Mouse (Mus musculus) midbrain, embryonic 15.5 days (tissue): Measurements from ENCODE around the gene Ppt2. TPM values are rescaled to one million over a fixed set of nuclear protein-coding genes. Genes with fewer than 3 reads are reported as not detected.
A peak's percentile ranks its signal among the peaks of the same experiment; 100 is the strongest.

ENCODE experiments used
- ATAC-seq: fragments of 200-750 bp; cut with Nextera tagmentation; replicated peaks from 2 replicates; pipeline ENCODE4 v1.8.0; 2017; ENCODE audit warnings: moderate TSS enrichment
- H3K27ac ChIP-seq: fragments of 300-500 bp; sonication (generic); 2 replicates; pipeline ENCODE4 v1.5.1; 2015; ENCODE audit warnings: mild to moderate bottlenecking, inconsistent platforms
- H3K27me3 ChIP-seq: fragments of 300-500 bp; sonication (generic); replicated peaks from 2 replicates; pipeline ENCODE4 v1.6.1; 2015; ENCODE audit warnings: inconsistent platforms
- H3K36me3 ChIP-seq: fragments of 300-500 bp; sonication (generic); replicated peaks from 2 replicates; pipeline ENCODE4 v1.6.1; 2015; ENCODE audit warnings: inconsistent platforms
- H3K4me1 ChIP-seq: fragments of 300-500 bp; sonication (generic); 2 replicates; pipeline ENCODE4 v1.6.1; 2015; ENCODE audit warnings: inconsistent platforms
- H3K4me2 ChIP-seq: fragments of 300-500 bp; sonication (generic); 2 replicates; pipeline ENCODE4 v1.6.1; 2015; ENCODE audit warnings: inconsistent platforms, mild to moderate bottlenecking, moderate library complexity
- H3K4me3 ChIP-seq: fragments of 300-500 bp; sonication (generic); 2 replicates; pipeline ENCODE4 v1.5.1; 2015; ENCODE audit warnings: mild to moderate bottlenecking, inconsistent platforms
- H3K9ac ChIP-seq: fragments of 300-500 bp; sonication (generic); 2 replicates; pipeline ENCODE4 v1.6.1; 2015; ENCODE audit warnings: mild to moderate bottlenecking, inconsistent platforms
- H3K9me3 ChIP-seq: fragments of 300-500 bp; sonication (generic); 2 replicates; pipeline ENCODE4 v1.6.1; 2016; ENCODE audit warnings: inconsistent platforms
- WGBS: fragments of 180-500 bp; shearing (Covaris S2); methylation state at CpG from one replicate; pipeline ENCODE4 v1.1.7; 2015; ENCODE audit warnings: mixed read lengths; 5-methylcytosine and 5-hydroxymethylcytosine counted together
- polyA plus RNA-seq: library from polyadenylated mRNA; unstranded; fragments of >200 nt; fragmentation: Nextera tagmentation; extraction: Ambion mirVana; gene quantifications from 2 replicates; pipeline ENCODE4 v1.2.1, GENCODE M21; 2015

The Ppt2 gene
- polyA plus RNA-seq, 1 experiment from 2014 or later = 20.9 TPM

DNA sequence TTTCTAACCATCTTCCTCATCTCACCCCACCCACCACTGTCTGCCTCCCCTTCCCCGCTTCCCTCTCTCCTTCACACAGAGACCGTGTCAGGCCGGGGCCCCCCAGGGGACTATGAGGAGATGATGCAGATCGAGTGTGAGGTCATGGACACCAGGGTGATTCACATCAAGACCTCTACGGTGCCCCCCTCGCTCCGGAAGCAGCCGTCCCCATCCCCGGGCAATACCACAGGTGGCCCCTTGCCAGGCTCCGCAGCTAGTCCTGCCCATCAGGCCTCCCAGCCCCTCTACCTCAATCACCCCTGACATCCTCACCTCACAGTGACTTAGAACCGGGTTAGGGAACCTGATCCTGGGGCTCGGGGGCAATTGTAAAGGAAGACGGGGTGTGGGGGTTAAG is 26.1 kb upstream of the Ppt2 start:
- Histone ChIP-seq H3K4me1 (no peaks in the 10 kb centered on the region), H3K27ac (no peak overlapping the region), H3K9me3 (no peaks in the 10 kb centered on the region), H3K4me2 (no peak overlapping the region), H3K27me3 (0 out of 2 replicates have a peak, but pooled peaks cover 5% of the 10 kb centered on the region), H3K9ac (no peak overlapping the region), H3K4me3 (no peak overlapping the region), H3K36me3 (peaks cover 27% of the 10 kb centered on the region; the same call in 1 of the 2 replicates)
- 96% methylated on average over 13 of the region's 13 CpGs for WGBS
- ATAC-seq = no peak

DNA sequence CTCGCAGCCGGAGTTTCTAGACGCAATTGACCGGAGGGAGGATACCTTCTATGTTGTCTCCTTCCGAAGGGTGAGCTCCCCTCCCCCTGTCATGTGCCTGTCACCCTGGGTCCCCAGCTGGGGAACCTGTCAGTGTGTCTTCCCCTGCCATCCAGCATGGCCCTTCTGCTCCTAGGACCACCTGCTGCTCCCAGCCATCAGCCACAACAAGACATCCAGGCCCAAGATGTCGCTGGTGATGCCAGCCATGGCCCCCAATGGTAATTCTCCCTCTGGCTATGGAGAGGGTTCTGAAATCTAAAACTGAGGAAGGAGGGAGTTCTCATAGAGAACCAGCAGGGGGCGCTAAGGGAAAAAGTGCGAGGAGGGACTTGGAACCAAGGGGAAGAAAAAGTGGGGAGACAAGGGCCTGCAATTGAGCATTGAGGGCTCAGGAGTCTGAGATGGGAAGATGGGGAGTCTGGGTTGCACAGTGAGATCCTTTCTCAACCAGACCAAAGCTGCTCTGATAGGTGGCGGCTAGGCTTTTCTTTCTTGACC is 25.5 kb upstream of the Ppt2 start:
- H3K4me1 ChIP-seq = peaks cover under 1% of the 10 kb centered on the region; the same call in 1 of the 2 replicates
- H3K27ac ChIP-seq = no peak overlapping the region
- 66% methylated on average over 9 of the region's 9 CpGs for WGBS
- H3K4me3 ChIP-seq = no peak overlapping the region
- peaks cover 27% of the 10 kb centered on the region; the same call in 1 of the 2 replicates for H3K36me3 ChIP-seq
- no peak overlapping the region for H3K9ac ChIP-seq
- no peaks in the 10 kb centered on the region for H3K9me3 ChIP-seq
- no peak overlapping the region for H3K4me2 ChIP-seq
- ATAC-seq = no peak
- no peaks in the 10 kb centered on the region for H3K27me3 ChIP-seq

DNA sequence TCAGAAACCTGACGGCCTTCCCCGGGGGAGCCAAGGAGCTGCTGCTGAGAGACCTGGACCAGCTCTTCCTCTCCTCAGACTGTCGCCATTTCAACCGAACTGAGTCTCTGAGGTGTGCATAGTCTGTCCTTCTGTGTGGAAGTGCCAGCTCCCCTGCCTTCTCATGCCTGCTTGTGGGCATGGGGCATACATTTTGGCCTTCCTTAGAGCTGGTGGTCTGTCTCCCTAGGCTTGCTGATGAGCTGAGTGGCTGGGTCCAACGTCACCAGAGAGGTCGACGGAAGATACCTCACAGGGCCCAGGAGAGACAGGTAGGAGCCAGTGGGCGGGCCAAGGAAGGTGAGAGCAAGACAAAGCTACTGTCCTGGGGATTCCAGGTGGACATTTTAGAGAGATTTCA is 24.7 kb upstream of the Ppt2 start:
- Histone ChIP-seq H3K4me2 (no peak overlapping the region), H3K4me3 (no peak overlapping the region), H3K27me3 (no peaks in the 10 kb centered on the region), H3K36me3 (peaks cover 27% of the 10 kb centered on the region; the same call in 1 of the 2 replicates), H3K9ac (no peak overlapping the region), H3K9me3 (no peaks in the 10 kb centered on the region), H3K4me1 (peaks cover 9% of the 10 kb centered on the region), H3K27ac (no peak overlapping the region)
- WGBS = 94% methylated on average over 8 of the region's 8 CpGs
- ATAC-seq = no peak

DNA sequence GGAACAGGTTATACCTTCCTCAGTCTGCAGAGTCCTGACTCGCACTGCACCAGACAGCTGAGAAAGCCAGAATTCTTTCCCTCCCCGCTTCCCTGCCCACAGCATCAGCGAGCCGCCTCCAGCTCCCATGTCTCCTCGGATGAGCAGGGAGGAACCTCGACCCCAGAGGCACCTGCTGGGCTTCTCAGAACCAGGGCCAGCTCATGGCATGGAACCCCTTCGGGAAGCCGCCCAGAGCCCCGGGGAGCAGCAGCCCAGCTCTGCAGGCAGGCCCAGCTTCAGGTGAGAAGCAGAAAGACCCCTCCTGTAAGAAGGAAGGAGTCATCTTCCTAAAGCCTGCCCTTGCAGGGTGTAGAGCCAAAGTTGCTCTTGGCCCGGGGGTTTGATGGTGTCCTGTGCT is 24.2 kb upstream of the Ppt2 start:
- H3K27me3 ChIP-seq = no peaks in the 10 kb centered on the region
- H3K9me3 ChIP-seq = no peaks in the 10 kb centered on the region
- peaks cover 27% of the 10 kb centered on the region; the same call in 1 of the 2 replicates for H3K36me3 ChIP-seq
- no peak overlapping the region for H3K9ac ChIP-seq
- no peak overlapping the region for H3K4me3 ChIP-seq
- peaks cover 13% of the 10 kb centered on the region for H3K4me1 ChIP-seq
- 89% methylated on average over 10 of the region's 10 CpGs for WGBS
- H3K27ac ChIP-seq = no peak overlapping the region
- H3K4me2 ChIP-seq = no peak overlapping the region
- no peak for ATAC-seq

DNA sequence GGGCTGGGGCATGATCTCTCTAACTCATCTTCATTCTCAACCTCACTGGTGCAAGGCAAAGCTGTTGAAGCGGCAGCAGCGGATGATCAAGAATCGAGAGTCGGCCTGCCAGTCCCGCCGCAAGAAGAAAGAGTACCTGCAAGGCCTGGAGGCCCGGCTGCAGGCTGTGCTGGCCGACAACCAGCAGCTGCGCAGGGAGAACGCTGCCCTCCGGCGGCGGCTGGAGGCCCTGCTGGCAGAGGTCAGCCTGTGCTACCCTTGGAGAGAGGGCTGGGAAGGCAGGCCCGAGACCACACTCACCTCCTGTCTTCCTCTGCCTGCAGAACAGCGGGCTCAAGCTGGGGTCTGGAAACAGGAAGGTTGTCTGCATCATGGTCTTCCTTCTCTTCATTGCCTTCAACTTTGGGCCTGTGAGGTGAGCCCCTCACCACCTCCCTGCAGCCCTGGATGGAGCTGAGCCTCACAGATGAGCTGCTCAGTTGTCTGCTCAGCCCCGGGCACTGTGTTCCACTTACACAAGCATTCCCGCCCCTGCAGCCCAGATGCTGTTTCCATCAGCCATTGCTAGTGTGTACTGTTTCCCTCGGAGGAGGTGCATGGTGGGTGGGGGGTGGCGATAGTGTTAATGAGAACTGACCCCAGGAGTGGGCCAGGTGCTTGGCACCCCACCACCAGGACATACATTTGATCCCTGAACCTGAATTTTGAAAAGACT is 23.4 kb upstream of the Ppt2 start:
- no peak for ATAC-seq
- H3K4me1 ChIP-seq = peaks cover 16% of the 10 kb centered on the region
- 47% methylated on average over 19 of the region's 19 CpGs for WGBS
- no peak overlapping the region for H3K4me2 ChIP-seq
- H3K36me3 ChIP-seq = peaks cover 27% of the 10 kb centered on the region; the same call in 1 of the 2 replicates
- H3K27me3 ChIP-seq = no peaks in the 10 kb centered on the region
- no peak overlapping the region for H3K9ac ChIP-seq
- no peak overlapping the region for H3K27ac ChIP-seq
- H3K4me3 ChIP-seq = no peak overlapping the region
- H3K9me3 ChIP-seq = no peaks in the 10 kb centered on the region

DNA sequence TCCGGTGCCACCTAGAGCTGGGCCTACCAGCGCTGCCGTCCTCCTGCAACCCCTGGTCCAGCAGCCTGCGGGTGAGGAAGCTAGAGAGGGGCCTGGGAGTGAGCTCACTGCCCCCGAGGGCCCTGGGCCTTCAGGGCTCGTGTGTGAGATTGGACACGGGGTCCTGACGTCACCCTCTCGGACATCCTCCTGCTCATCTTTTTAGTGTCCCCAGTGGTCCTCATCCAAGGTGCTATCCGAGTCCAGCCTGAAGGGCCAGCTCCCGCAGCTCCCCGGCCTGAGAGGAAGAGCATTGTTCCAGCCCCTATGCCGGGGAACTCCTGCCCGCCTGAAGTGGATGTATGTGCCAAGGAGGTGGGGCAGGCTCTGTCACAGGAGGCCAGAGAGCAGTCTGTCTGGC is 22.5 kb upstream of the Ppt2 start:
- Histone ChIP-seq H3K9ac (no peak overlapping the region), H3K4me2 (no peak overlapping the region), H3K27me3 (no peaks in the 10 kb centered on the region), H3K4me3 (no peak overlapping the region), H3K27ac (no peak overlapping the region), H3K36me3 (peaks cover 27% of the 10 kb centered on the region; the same call in 1 of the 2 replicates), H3K4me1 (peaks cover 25% of the 10 kb centered on the region), H3K9me3 (no peaks in the 10 kb centered on the region)
- 92% methylated on average over 14 of the region's 14 CpGs for WGBS
- no peak for ATAC-seq

DNA sequence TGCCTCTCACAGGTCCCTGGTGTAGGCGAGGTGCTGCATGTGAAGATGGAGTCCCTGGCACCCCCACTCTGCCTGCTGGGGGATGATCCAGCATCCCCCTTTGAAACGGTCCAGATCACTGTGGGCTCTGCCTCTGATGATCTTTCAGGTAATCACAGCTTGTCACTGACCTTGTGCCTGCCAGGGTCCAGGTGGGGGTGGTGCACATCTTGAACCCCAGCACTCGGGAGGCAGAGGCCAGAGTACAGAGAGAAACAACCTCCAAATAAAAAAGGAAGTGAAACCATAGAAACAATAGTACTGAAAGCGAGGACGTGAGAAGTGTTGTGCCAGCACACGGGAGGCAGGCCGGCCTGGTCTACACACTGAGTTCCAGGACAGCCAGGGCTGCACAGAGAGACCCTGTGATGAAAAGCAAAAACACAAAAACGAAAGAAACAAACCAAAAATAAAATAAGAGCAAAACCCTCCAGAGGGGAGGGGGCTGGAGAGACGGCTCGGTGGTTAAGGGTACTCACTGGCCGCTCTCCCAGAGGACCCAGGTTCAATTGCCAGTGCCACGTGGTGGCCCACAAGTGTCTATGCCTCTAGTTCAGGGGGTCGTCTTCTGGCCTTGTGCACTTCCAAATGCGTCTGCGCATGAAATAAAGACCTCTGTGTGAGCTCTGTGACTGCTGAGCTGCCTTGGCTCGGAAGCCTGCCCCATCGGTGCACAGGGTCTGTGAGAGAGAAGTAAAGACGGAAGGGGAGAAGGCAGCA is 21.0 kb upstream of the Ppt2 start:
- Histone ChIP-seq H3K4me1 (peaks cover 34% of the 10 kb centered on the region), H3K27ac (no peak overlapping the region), H3K4me2 (no peak overlapping the region), H3K4me3 (no peak overlapping the region), H3K27me3 (no peaks in the 10 kb centered on the region), H3K9ac (no peak overlapping the region), H3K9me3 (no peaks in the 10 kb centered on the region), H3K36me3 (peaks cover 27% of the 10 kb centered on the region; the same call in 1 of the 2 replicates)
- WGBS = 91% methylated on average over 18 of the region's 18 CpGs
- no peak for ATAC-seq

DNA sequence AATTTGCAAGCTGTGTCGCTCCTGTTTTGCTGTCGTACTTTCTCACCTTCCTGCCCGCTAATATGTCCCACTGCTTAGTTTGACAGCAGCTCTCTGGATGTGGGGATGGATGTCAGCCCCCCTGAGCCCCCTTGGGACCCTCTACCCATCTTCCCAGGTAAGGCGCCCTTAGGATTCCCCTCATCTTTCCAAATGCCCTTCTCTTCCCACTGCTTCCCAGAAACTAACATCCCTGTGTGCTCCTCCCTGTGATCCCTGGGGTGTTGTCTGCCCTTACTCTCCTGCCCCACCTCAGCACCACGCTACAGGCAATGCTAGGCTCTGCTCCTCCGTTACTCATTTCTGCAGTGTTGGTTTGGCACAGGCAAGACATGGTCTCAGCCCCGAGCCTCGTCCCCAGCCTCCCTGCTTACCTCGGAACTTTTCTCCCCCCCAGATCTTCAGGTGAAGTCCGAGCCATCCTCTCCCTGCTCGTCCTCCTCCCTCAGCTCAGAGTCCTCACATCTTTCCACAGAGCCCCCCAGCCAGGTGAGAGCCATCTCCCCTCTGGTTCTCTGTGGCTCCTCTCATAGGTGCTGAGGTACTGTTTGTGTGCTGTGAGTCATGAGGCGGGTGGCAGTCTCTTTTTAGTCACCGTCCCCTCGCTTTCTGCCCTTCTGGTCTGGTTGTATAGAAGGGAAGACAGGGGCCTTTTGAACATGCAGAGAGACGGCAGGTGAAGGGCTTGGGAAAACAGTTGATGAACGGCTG is 20.0 kb upstream of the Ppt2 start:
- ATAC-seq = no peak

DNA sequence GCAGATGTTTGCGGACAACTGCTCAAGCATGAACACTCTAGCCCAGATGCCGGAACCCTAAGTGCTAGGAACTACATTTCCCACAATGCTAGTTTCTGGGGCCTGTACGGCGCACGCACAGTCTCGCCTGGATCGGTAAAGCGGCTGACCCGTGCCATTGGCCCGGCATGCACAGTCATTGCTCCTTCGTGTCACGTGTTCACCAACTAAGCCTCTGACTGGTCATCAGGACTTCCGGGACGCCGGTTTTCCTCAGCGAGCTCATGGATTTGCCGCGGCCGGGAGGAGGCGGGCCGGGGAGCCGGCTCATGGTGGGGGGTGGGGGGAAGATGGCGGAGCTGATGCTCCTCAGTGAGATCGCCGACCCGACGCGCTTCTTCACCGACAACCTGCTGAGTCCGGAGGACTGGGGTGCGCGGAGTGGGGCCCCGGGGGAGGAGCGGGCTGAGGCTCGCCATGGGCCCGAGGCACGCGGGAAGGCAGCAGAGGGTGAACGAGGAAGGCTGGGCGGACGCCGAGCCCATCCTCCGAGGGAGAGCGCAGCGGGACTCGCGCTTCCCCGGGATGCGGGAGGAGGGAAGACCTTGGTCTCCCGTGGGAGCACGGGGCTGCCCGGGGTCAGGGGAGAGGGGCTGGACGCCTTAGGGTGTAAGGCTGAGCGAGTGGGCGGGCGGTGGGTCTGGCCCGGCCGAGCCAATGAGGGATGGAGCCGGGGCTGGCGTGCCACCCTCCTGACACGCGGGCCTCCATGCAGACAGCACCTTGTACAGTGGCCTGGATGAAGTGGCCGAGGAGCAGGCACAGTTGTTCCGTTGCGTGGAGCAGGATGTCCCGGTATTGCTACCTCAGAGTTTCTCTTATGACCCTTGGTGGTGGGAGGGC is 18.8 kb upstream of the Ppt2 start, which contains the start of gene Atf6b:
TSS of gene Atf6b (plus strand) at position 241 of the 882 bp plus-strand sequence.
- peak within 1 kb of the TSS; percentile 77 for H3K9ac ChIP-seq
- peak within 1 kb of the TSS; percentile 78 for H3K27ac ChIP-seq
- peak within 1 kb of the TSS; percentile 70 for H3K4me3 ChIP-seq
- ATAC-seq = peak; percentile 97
- peak within 1 kb of the TSS; percentile 82 for H3K4me2 ChIP-seq
- H3K4me1 ChIP-seq = peaks cover 34% of the 10 kb centered on the region
- no peaks in the 10 kb centered on the region for H3K9me3 ChIP-seq
- WGBS = under 1% methylated on average over 64 of the region's 66 CpGs
- H3K36me3 ChIP-seq = peaks cover 14% of the 10 kb centered on the region; the same call in 1 of the 2 replicates
- no peaks in the 10 kb centered on the region for H3K27me3 ChIP-seq

More for the DNA sequence above, 20.0 kb upstream of the Ppt2 start:
- Histone ChIP-seq H3K4me3 (peak overlapping the region; percentile 70), H3K9ac (no peak overlapping the region), H3K4me1 (peaks cover 34% of the 10 kb centered on the region), H3K27me3 (no peaks in the 10 kb centered on the region), H3K9me3 (no peaks in the 10 kb centered on the region), H3K4me2 (peak overlapping the region; percentile 82), H3K36me3 (peaks cover 25% of the 10 kb centered on the region; the same call in 1 of the 2 replicates), H3K27ac (no peak overlapping the region)
- WGBS = 82% methylated on average over 16 of the region's 16 CpGs

DNA sequence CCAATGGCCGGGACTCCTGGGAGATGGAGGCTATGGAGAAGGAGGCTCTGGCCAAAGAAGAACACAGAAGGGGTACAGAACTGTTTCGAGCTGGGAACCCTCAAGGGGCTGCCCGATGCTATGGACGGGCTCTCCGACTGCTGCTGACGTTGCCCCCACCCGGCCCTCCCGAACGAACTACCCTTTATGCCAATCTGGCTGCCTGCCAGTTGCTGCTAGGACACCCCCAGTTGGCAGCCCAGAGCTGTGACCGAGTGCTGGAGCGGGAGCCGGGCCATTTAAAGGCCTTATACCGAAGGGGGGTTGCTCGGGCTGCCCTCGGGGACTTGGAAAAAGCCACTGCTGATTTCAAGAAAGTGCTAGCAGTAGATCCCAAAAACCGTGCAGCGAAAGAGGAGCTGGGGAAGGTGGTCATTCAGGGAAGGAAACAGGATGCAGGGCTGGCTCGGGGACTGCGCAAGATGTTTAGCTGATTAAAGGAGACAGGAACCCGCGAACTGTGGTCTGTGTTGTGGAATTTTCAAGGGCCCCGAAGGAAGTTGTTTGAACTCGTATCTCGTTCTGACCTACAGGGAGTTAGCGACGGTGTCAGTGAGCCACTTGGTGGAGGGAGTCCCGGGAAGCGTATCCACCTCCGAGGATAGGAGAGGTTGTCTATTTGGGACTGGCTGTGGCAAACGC is 17.7 kb upstream of the Ppt2 start:
- Histone ChIP-seq H3K27ac (no peak overlapping the region), H3K4me2 (peak overlapping the region; percentile 82), H3K9me3 (no peaks in the 10 kb centered on the region), H3K27me3 (no peaks in the 10 kb centered on the region), H3K4me1 (peaks cover 39% of the 10 kb centered on the region), H3K4me3 (peak overlapping the region; percentile 70), H3K9ac (no peak overlapping the region), H3K36me3 (peaks cover 10% of the 10 kb centered on the region; the same call in 1 of the 2 replicates)
- no peak for ATAC-seq
- 88% methylated on average over 30 of the region's 30 CpGs for WGBS
